28 mouse cellular contexts compared by ENCODE assay signal in the genomic region with DNA sequence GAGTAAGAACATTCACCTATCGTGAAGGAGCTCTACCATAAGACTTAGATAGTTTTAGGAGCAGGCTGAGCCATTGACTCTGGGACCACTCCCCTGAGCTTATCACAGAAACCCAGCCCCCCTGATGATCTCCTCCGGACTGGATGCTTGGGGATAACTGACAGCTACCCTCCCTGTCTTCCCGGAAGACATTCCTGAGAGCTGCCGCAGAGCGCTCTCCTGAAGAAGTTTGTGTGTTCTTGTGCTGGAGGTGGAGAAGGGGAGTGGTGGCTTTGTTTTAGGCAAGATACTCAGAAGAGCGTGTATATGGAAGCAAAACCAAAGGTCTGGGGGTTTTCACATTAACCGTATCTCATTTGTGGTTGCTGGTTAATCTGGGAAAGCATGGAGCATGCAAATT. TPM values are rescaled to one million over a fixed set of nuclear protein-coding genes. Genes with fewer than 3 reads are reported as not detected.
A peak's percentile ranks its signal among the peaks of the same experiment; 100 is the strongest.
DNase-seq lines count a peak whose midpoint lies in the region; ATAC-seq and TF ChIP-seq lines count a peak whose summit lies in the region.
"Had no signal": no experiment of that assay in that cellular context is flagged by ENCODE, and none has a peak within 500 bp of the region (broad histone marks: within the 10 kb centered on the region; RNA-seq: fewer than 3 reads in every experiment).

No protein-coding gene starts in this region.

- no peak overlapping the region for H3K27ac ChIP-seq in heart, embryonic 13.5 days (replicated peaks)
- H3K27ac ChIP-seq in lung, postnatal 0 days (ENCODE audit: low read length), result peak overlapping the region; percentile 54; the same call in 1 of the 2 replicates
- peak overlapping the region; percentile 98 for H3K27ac ChIP-seq in liver, embryonic 13.5 days
- H3K27ac ChIP-seq: embryonic facial prominence, embryonic 15.5 days; kidney, embryonic 15.5 days; left cerebral cortex, adult 2 months; limb, embryonic 13.5 days; neural tube, embryonic 15.5 days had no signal

- 28% methylated on average over 7 of the region's 7 CpGs for WGBS in heart, embryonic 13.5 days
- WGBS in lung, postnatal 0 days, result 33% methylated on average over 7 of the region's 7 CpGs
- WGBS in liver, embryonic 13.5 days (ENCODE audit: insufficient replicate concordance), result 29% methylated on average over 7 of the region's 7 CpGs

- TF ChIP-seq EP300 in lung, postnatal 0 days (IDR thresholded peaks at IDR 0.05), result no peak

- no peaks in the 10 kb centered on the region for H3K36me3 ChIP-seq in heart, embryonic 13.5 days
- H3K36me3 ChIP-seq in lung, postnatal 0 days (ENCODE audit: insufficient read depth, low read length), result no peaks in the 10 kb centered on the region
- H3K36me3 ChIP-seq in liver, embryonic 13.5 days, result no peaks in the 10 kb centered on the region
- H3K36me3 ChIP-seq: embryonic facial prominence, embryonic 15.5 days; G1E; kidney, embryonic 15.5 days; limb, embryonic 13.5 days; neural tube, embryonic 15.5 days had no signal

- intact Hi-C loops in heart, postnatal 36 days (cut with DNase I), result loop anchor here (5.0 kb wide), 1 partner anchor 40 kb away; no protein-coding TSS in a partner anchor

- no peak overlapping the region for H3K4me3 ChIP-seq in heart, embryonic 13.5 days
- H3K4me3 ChIP-seq in lung, postnatal 0 days (ENCODE audit: low read depth, low read length), result no peak overlapping the region
- H3K4me3 ChIP-seq in liver, embryonic 13.5 days (replicated peaks), result no peak overlapping the region
- H3K4me3 ChIP-seq: embryonic facial prominence, embryonic 15.5 days; kidney, embryonic 15.5 days; layer of hippocampus, adult 2 months; left cerebral cortex, adult 2 months; limb, embryonic 13.5 days; neural tube, embryonic 15.5 days had no signal

- TF ChIP-seq CTCF in lung, postnatal 0 days (IDR thresholded peaks at IDR 0.05), result no peak

- DNase-seq in heart, postnatal 36 days, result no peak
- DNase-seq in lung, postnatal 0 days (ENCODE audit: low spot score), result peak; percentile 55
- no peak for DNase-seq in lung, postnatal 10 days
- peak; percentile 48 for DNase-seq in ZHBTc4 (ENCODE audit: low read depth, low spot score)
- no peak for DNase-seq in liver, embryonic 13.5 days
- no peak for DNase-seq in frontal cortex, postnatal 14 days (ENCODE audit: low spot score in 2 of 2)
- no peak for DNase-seq in c-Kit-positive CD71-positive TER-119-positive erythroid progenitor cells, embryonic 14.5 days (ENCODE audit: low spot score)
- DNase-seq: adrenal gland, postnatal 25 days; B cell, adult 2 months; cerebellum, adult 18-20 months; cerebellum, postnatal 10 days; kidney, adult 18-20 months; kidney, postnatal 36 days; midbrain, embryonic 14.5 days; retina, postnatal 1 day; right cerebral cortex, postnatal 14 days; thymus, postnatal 14 days had no signal

- no peak for ATAC-seq in heart, embryonic 13.5 days (ENCODE audit: extremely low read depth, insufficient number of reproducible peaks, low FRiP score, low TSS enrichment)
- ATAC-seq in lung, postnatal 0 days, result peak; percentile 60
- ATAC-seq in liver, embryonic 13.5 days (ENCODE audit: low read depth), result no peak
- ATAC-seq: forebrain, embryonic 14.5 days; hindbrain, embryonic 16.5 days; Patski had no signal

- H3K9me3 ChIP-seq in heart, embryonic 13.5 days, result no peaks in the 10 kb centered on the region
- no peaks in the 10 kb centered on the region for H3K9me3 ChIP-seq in lung, postnatal 0 days (ENCODE audit: low read length)
- no peaks in the 10 kb centered on the region for H3K9me3 ChIP-seq in liver, embryonic 13.5 days (replicated peaks)
- H3K9me3 ChIP-seq: embryonic facial prominence, embryonic 15.5 days; G1E; kidney, embryonic 15.5 days; limb, embryonic 13.5 days; neural tube, embryonic 15.5 days had no signal

- peak overlapping the region; percentile 34 for H3K4me2 ChIP-seq in heart, embryonic 13.5 days
- H3K4me2 ChIP-seq in lung, postnatal 0 days (replicated peaks; ENCODE audit: low read depth, low read length), result 0 out of 2 replicates have a peak overlapping the region, but pooled peaks have one; percentile 15
- H3K4me2 ChIP-seq in liver, embryonic 13.5 days, result no peak overlapping the region
- H3K4me2 ChIP-seq: embryonic facial prominence, embryonic 15.5 days; kidney, embryonic 15.5 days; limb, embryonic 13.5 days; neural tube, embryonic 15.5 days had no signal

- no peaks in the 10 kb centered on the region for H3K27me3 ChIP-seq in heart, embryonic 13.5 days (replicated peaks)
- H3K27me3 ChIP-seq in lung, postnatal 0 days (replicated peaks; ENCODE audit: insufficient read depth, low read length), result no peaks in the 10 kb centered on the region
- H3K27me3 ChIP-seq in liver, embryonic 13.5 days, result no peaks in the 10 kb centered on the region
- H3K27me3 ChIP-seq: embryonic facial prominence, embryonic 15.5 days; kidney, embryonic 15.5 days; neural tube, embryonic 15.5 days; Patski had no signal

- H3K4me1 ChIP-seq in heart, embryonic 13.5 days, result peaks cover 44% of the 10 kb centered on the region
- H3K4me1 ChIP-seq in lung, postnatal 0 days (ENCODE audit: insufficient read depth, low read depth, low read length), result peaks cover 8% of the 10 kb centered on the region; the same call in 1 of the 2 replicates
- H3K4me1 ChIP-seq in liver, embryonic 13.5 days (replicated peaks), result peaks cover 63% of the 10 kb centered on the region

- no peak overlapping the region for H3K9ac ChIP-seq in heart, embryonic 13.5 days
- H3K9ac ChIP-seq in lung, postnatal 0 days (replicated peaks; ENCODE audit: low read depth), result no peak overlapping the region
- H3K9ac ChIP-seq in liver, embryonic 13.5 days, result peak overlapping the region; percentile 44; the same call in 1 of the 2 replicates
- H3K9ac ChIP-seq: embryonic facial prominence, embryonic 15.5 days; kidney, embryonic 15.5 days; limb, embryonic 13.5 days; neural tube, embryonic 15.5 days had no signal

RNA-seq across cellular contexts. Expression of a gene that starts 21.6 kb away (rescaled TPM):
- polyA plus RNA-seq in heart, embryonic 13.5 days (2015; fragmentation: Nextera tagmentation; extraction: Ambion mirVana), result 0.70 and 2.9 TPM in 2 replicates
- total RNA-seq in heart, postnatal 36 days (2021), result 100 to 1,000 TPM; 106 to 108 TPM
- polyA plus RNA-seq in lung, postnatal 0 days (2015; fragmentation: Nextera tagmentation; extraction: Ambion mirVana), result 5.8 and 7.2 TPM in 2 replicates
- 7.2 and 8.2 TPM in 2 replicates for polyA plus RNA-seq in liver, embryonic 13.5 days (2015; fragmentation: Nextera tagmentation; extraction: Ambion mirVana)
- polyA plus RNA-seq: midbrain, embryonic 14.5 days had no signal

Comparison
In these comparisons a context has a peak if more than half of its experiments do, and no peak if none do; other contexts are left out.
1. DNase-seq: peak in lung, postnatal 0 days (single experiment) and ZHBTc4 (single experiment); none in heart, postnatal 36 days (0 of 2), lung, postnatal 10 days (single experiment), liver, embryonic 13.5 days (single experiment), frontal cortex, postnatal 14 days (0 of 2) and c-Kit-positive CD71-positive TER-119-positive erythroid progenitor cells, embryonic 14.5 days (single experiment).